18 mouse cellular contexts compared by ENCODE assay signal in the genomic region with DNA sequence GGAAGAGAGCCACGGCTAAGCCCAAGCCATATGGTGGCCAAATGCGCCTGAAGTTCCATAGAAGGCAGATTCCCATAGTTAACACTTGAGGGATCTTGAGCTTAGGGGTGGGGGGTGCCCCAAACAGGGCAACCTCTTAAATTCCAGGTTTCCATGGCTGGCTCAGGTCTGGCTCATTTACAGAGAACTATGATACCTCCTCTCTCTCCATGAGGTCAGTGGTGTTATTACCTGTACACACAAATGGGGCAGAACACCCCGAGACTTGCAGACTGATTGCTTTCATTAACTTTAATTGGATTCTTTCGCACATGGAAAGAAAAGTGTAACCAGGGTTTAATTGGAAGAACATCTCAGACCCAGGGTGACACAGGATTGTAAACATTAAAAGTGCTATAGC.
"Had no signal": no experiment of that assay in that cellular context is flagged by ENCODE, and none has a peak within 500 bp of the region (broad histone marks: within the 10 kb centered on the region; RNA-seq: fewer than 3 reads in every experiment).

No protein-coding gene starts in this region.

- DNase-seq: kidney, adult 2 months; kidney, postnatal 25 days; layer of hippocampus, adult 9-11 months; liver, embryonic 13.5 days; lung, adult 2 months; right cerebral cortex, postnatal 14 days; right cerebral cortex, postnatal 4 days; thymus, adult 2 months; thymus, postnatal 14 days; thymus, postnatal 4 days had no signal

- H3K4me3 ChIP-seq: layer of hippocampus, adult 2 months; liver, embryonic 13.5 days; midbrain, embryonic 12.5 days; midbrain, embryonic 15.5 days; neural tube, embryonic 13.5 days had no signal

- H3K9me3 ChIP-seq: liver, embryonic 13.5 days; midbrain, embryonic 12.5 days; midbrain, embryonic 15.5 days; neural tube, embryonic 13.5 days had no signal

- H3K4me2 ChIP-seq: liver, embryonic 13.5 days; midbrain, embryonic 12.5 days; midbrain, embryonic 15.5 days; neural tube, embryonic 13.5 days had no signal

- H3K4me1 ChIP-seq: liver, embryonic 13.5 days; midbrain, embryonic 15.5 days had no signal

- H3K36me3 ChIP-seq: liver, embryonic 13.5 days; midbrain, embryonic 12.5 days; midbrain, embryonic 15.5 days; neural tube, embryonic 13.5 days had no signal

- H3K9ac ChIP-seq: liver, embryonic 13.5 days; midbrain, embryonic 12.5 days; midbrain, embryonic 15.5 days; neural tube, embryonic 13.5 days had no signal

- H3K27ac ChIP-seq: kidney, postnatal 0 days; layer of hippocampus, adult 2 months; liver, embryonic 13.5 days; macrophage; midbrain, embryonic 12.5 days; midbrain, embryonic 15.5 days; neural tube, embryonic 13.5 days; stomach, postnatal 0 days had no signal

- H3K27me3 ChIP-seq: liver, embryonic 13.5 days; midbrain, embryonic 12.5 days; midbrain, embryonic 15.5 days; neural tube, embryonic 13.5 days had no signal

- ATAC-seq: intestine, postnatal 0 days; midbrain, embryonic 15.5 days had no signal
